Mouse (Mus musculus) MEL (cell line): ENCODE data around the gene Ect2l. TPM values are rescaled to one million over a fixed set of nuclear protein-coding genes. Genes with fewer than 3 reads are reported as not detected.

Source experiments
- DNase-seq: peaks from one replicate; pipeline ENCODE4 v3.0.0; 2011; ENCODE audit warnings: low read depth, low spot score
- H3K27ac ChIP-seq: 2 replicates; pipeline ENCODE4 v1.5.1; 2012; ENCODE audit warnings: low read depth, mild to moderate bottlenecking, control low read depth, low read length, moderate library complexity; ENCODE audit not compliant: control insufficient read depth
- H3K27me3 ChIP-seq, 2 experiments: fragments of 150-350 bp in 1 of 2; sonication (generic) in 1 of 2; 2 replicates each; pipeline ENCODE4 v1.6.1; 2012; ENCODE audit warnings: low read length in 2 of 2, mild to moderate bottlenecking in 2 of 2, improper control_type of control experiment in 1 of 2, moderate library complexity in 1 of 2; ENCODE audit not compliant: insufficient read depth in 2 of 2, control insufficient read depth in 1 of 2
- H3K36me3 ChIP-seq, 2 experiments: 2 replicates each; pipeline ENCODE4 v1.6.1; 2012 to 2014; ENCODE audit warnings: low read length in 2 of 2, improper control_type of control experiment in 1 of 2, inconsistent platforms in 1 of 2, mild to moderate bottlenecking in 1 of 2; ENCODE audit not compliant: insufficient read depth in 2 of 2, control insufficient read depth in 1 of 2
- H3K4me1 ChIP-seq, 2 experiments: fragments of 150-350 bp in 1 of 2; sonication (generic) in 1 of 2; 2 replicates each; pipeline ENCODE4 v1.6.1; 2012; ENCODE audit warnings: low read length in 2 of 2, improper control_type of control experiment in 1 of 2, mild to moderate bottlenecking in 1 of 2; ENCODE audit not compliant: insufficient read depth in 2 of 2, control insufficient read depth in 1 of 2
- H3K4me3 ChIP-seq, 2 experiments: fragments of 150-350 bp in 1 of 2; sonication (generic) in 1 of 2; 2 replicates each; pipeline ENCODE4 v1.5.1; 2012; ENCODE audit warnings: low read depth in 2 of 2, low read length in 2 of 2, mild to moderate bottlenecking in 2 of 2, moderate library complexity in 2 of 2, control low read depth in 1 of 2, improper control_type of control experiment in 1 of 2; ENCODE audit not compliant: control insufficient read depth in 1 of 2, insufficient read depth in 1 of 2
- H3K79me2 ChIP-seq: 2 replicates; pipeline ENCODE4 v1.6.1; 2012; ENCODE audit warnings: mild to moderate bottlenecking, low read length, moderate library complexity; ENCODE audit not compliant: control insufficient read depth, poor library complexity, insufficient read depth
- H3K9ac ChIP-seq: 2 replicates; pipeline ENCODE4 v1.6.1; 2012; ENCODE audit warnings: low read depth, mild to moderate bottlenecking, control low read depth, low read length, moderate library complexity; ENCODE audit not compliant: control insufficient read depth, poor library complexity, severe bottlenecking
- H3K9me3 ChIP-seq: fragments of 150-350 bp; sonication (generic); replicated peaks from 2 replicates; pipeline ENCODE4 v1.6.1; 2012; ENCODE audit warnings: mild to moderate bottlenecking, low read length, improper control_type of control experiment, moderate library complexity; ENCODE audit not compliant: insufficient read depth
- BHLHE40 ChIP-seq: IDR thresholded peaks from 2 replicates; pipeline ENCODE4 v1.6.1; 2012; ENCODE audit warnings: low read depth, mild to moderate bottlenecking, inconsistent platforms, low read length, improper control_type of control experiment, borderline replicate concordance
- CHD1 ChIP-seq: IDR thresholded peaks from 2 replicates; pipeline ENCODE4 v1.6.1; 2012; ENCODE audit warnings: low read depth, mild to moderate bottlenecking, inconsistent platforms, low read length, improper control_type of control experiment
- GABPA ChIP-seq: IDR thresholded peaks from 2 replicates; pipeline ENCODE4 v1.6.1; 2012; ENCODE audit warnings: low read depth, mild to moderate bottlenecking, inconsistent platforms, low read length, improper control_type of control experiment, moderate library complexity
- HCFC1 ChIP-seq: IDR thresholded peaks from 2 replicates; pipeline ENCODE4 v1.6.1; 2012; ENCODE audit warnings: low read depth, mild to moderate bottlenecking, inconsistent platforms, low read length, improper control_type of control experiment, moderate library complexity
- KAT2A ChIP-seq: conservative IDR thresholded peaks from 2 replicates; pipeline ENCODE4 v1.6.1; 2012; ENCODE audit warnings: low read depth, low read length, improper control_type of control experiment, inconsistent platforms
- MAFK ChIP-seq: IDR thresholded peaks from 2 replicates; pipeline ENCODE4 v1.6.1; 2011; ENCODE audit warnings: low read depth, mild to moderate bottlenecking, low read length, improper control_type of control experiment, borderline replicate concordance
- MAX ChIP-seq: IDR thresholded peaks from 2 replicates; pipeline ENCODE4 v1.6.1; 2011; ENCODE audit warnings: low read length, improper control_type of control experiment
- MAZ ChIP-seq: IDR thresholded peaks from 2 replicates; pipeline ENCODE4 v1.6.1; 2012; ENCODE audit warnings: low read depth, mild to moderate bottlenecking, inconsistent platforms, low read length, improper control_type of control experiment
- MYC ChIP-seq: IDR thresholded peaks from 2 replicates; pipeline ENCODE4 v1.6.1; 2011; ENCODE audit warnings: low read depth, mild to moderate bottlenecking, low read length, improper control_type of control experiment, moderate library complexity
- NRF1 ChIP-seq: IDR thresholded peaks from 2 replicates; pipeline ENCODE4 v1.6.1; 2014; ENCODE audit warnings: low read depth, mild to moderate bottlenecking, inconsistent platforms, low read length, improper control_type of control experiment, moderate library complexity; ENCODE audit not compliant: poor library complexity, insufficient read depth, severe bottlenecking
- POLR2AphosphoS2 ChIP-seq: IDR thresholded peaks from 2 replicates; pipeline ENCODE4 v1.6.1; 2011; ENCODE audit warnings: low read length, improper control_type of control experiment
- POLR2AphosphoS5 ChIP-seq: IDR thresholded peaks from 2 replicates; pipeline ENCODE4 v1.6.1; 2012; ENCODE audit warnings: low read depth, borderline replicate concordance, mild to moderate bottlenecking, inconsistent platforms, low read length, moderate library complexity, mixed read lengths
- RAD21 ChIP-seq: IDR thresholded peaks from 2 replicates; pipeline ENCODE4 v1.6.1; 2011; ENCODE audit warnings: mild to moderate bottlenecking, low read depth, low read length, improper control_type of control experiment
- RCOR1 ChIP-seq: IDR thresholded peaks from 2 replicates; pipeline ENCODE4 v1.6.1; 2012; ENCODE audit warnings: low read depth, mild to moderate bottlenecking, inconsistent platforms, low read length, improper control_type of control experiment
- SIN3A ChIP-seq: IDR thresholded peaks from 2 replicates; pipeline ENCODE4 v1.6.1; 2012; ENCODE audit warnings: low read length, improper control_type of control experiment, inconsistent platforms
- TAL1 ChIP-seq: IDR thresholded peaks from 2 replicates; pipeline ENCODE4 v1.6.1; 2012; ENCODE audit warnings: mild to moderate bottlenecking, inconsistent platforms, low read length, moderate library complexity, mixed read lengths
- TCF12 ChIP-seq: IDR thresholded peaks from 2 replicates; pipeline ENCODE4 v1.6.1; 2014; ENCODE audit warnings: low read depth, mild to moderate bottlenecking, inconsistent platforms, low read length, improper control_type of control experiment, moderate library complexity
- UBTF ChIP-seq: IDR thresholded peaks from 2 replicates; pipeline ENCODE4 v1.6.1; 2012; ENCODE audit warnings: low read depth, mild to moderate bottlenecking, inconsistent platforms, low read length, improper control_type of control experiment, moderate library complexity, borderline replicate concordance; ENCODE audit not compliant: insufficient read depth
- ZKSCAN1 ChIP-seq: IDR thresholded peaks from 2 replicates; pipeline ENCODE4 v1.6.1; 2012; ENCODE audit warnings: low read depth, mild to moderate bottlenecking, inconsistent platforms, low read length, improper control_type of control experiment, moderate library complexity
- ZMIZ1 ChIP-seq: IDR thresholded peaks from 2 replicates; pipeline ENCODE4 v1.6.1; 2012; ENCODE audit warnings: low read depth, mild to moderate bottlenecking, inconsistent platforms, low read length, improper control_type of control experiment, moderate library complexity
- polyA plus RNA-seq, 2 experiments: library from polyadenylated mRNA; stranded (reverse) in 1 of 2; unstranded in 1 of 2; fragments of >175 nt in 1 of 2; fragments of >200 nt in 1 of 2; gene quantifications; 2 replicates each; pipeline versions ENCODE4 v1.2.1 to v1.2.4; 2012; ENCODE audit warnings: low replicate concordance in 2 of 2, low read depth in 1 of 2; ENCODE audit not compliant: insufficient read length in 2 of 2, insufficient read depth in 1 of 2, missing spikeins in 1 of 2
- total RNA-seq: library from RNA; depleted of rRNA; stranded (reverse); fragments of 300-350 nt; gene quantifications from 2 replicates; pipeline ENCODE4 v1.2.3, GENCODE M21; 2012

The Ect2l gene
- total and polyA plus RNA-seq, 3 experiments = not detected

- H3K79me2 ChIP-seq = no peaks in the 10 kb centered on the region
- DNase-seq = no peak
- no peaks in the 10 kb centered on the region for H3K36me3 ChIP-seq
- no peaks in the 10 kb centered on the region for H3K9me3 ChIP-seq
- peaks cover 0 to 2% of the 10 kb centered on the region in 2 experiments; a peak in 1 of 4 replicates for H3K27me3 ChIP-seq
- no peak overlapping the region for H3K27ac ChIP-seq
- no peaks in the 10 kb centered on the region for H3K4me1 ChIP-seq
- no peak for TF ChIP-seq TCF12
- no peak overlapping the region for H3K4me3 ChIP-seq
- H3K9ac ChIP-seq = no peak overlapping the region
Measured at GRCm38 (mm10) chr10:18194737-18195141, 16.0 kb downstream of the Ect2l start.

GRCm38 (mm10) chr10:18194156-18194555 is 16.5 kb downstream of the Ect2l start:
- no peaks in the 10 kb centered on the region for H3K9me3 ChIP-seq
- H3K36me3 ChIP-seq = no peaks in the 10 kb centered on the region
- H3K27me3 ChIP-seq = peaks cover 0 to 2% of the 10 kb centered on the region in 2 experiments; a peak in 1 of 4 replicates
- H3K4me1 ChIP-seq = no peaks in the 10 kb centered on the region
- H3K9ac ChIP-seq = no peak overlapping the region
- TF ChIP-seq MAFK = no peak
- no peak for TF ChIP-seq TAL1
- TF ChIP-seq POLR2AphosphoS5 = no peak
- TF ChIP-seq NRF1 = no peak
- TF ChIP-seq MAZ = no peak
- no peak for TF ChIP-seq MAX
- TF ChIP-seq RCOR1 = no peak
- no peak for TF ChIP-seq KAT2A
- no peak for TF ChIP-seq UBTF
- TF ChIP-seq BHLHE40 = no peak
- TF ChIP-seq GABPA = no peak
- TF ChIP-seq ZKSCAN1 = no peak
- no peak for TF ChIP-seq ZMIZ1
- no peak for TF ChIP-seq RAD21
- TF ChIP-seq SIN3A = no peak
- no peak for TF ChIP-seq HCFC1
- no peak for TF ChIP-seq POLR2AphosphoS2
- TF ChIP-seq CHD1 = no peak
- no peak for TF ChIP-seq MYC
- no peak for TF ChIP-seq TCF12
- no peak overlapping the region for H3K27ac ChIP-seq
- no peaks in the 10 kb centered on the region for H3K79me2 ChIP-seq
- no peak for DNase-seq
- no peak overlapping the region for H3K4me3 ChIP-seq
